Mouse (Mus musculus): ENCODE measurements around the gene Thrb. TPM values are rescaled to one million over a fixed set of nuclear protein-coding genes. Genes with fewer than 3 reads are reported as not detected.

Thrb gene
- polyA plus RNA-seq, 1 experiment from 2014 or later: 2.6 TPM

DNA sequence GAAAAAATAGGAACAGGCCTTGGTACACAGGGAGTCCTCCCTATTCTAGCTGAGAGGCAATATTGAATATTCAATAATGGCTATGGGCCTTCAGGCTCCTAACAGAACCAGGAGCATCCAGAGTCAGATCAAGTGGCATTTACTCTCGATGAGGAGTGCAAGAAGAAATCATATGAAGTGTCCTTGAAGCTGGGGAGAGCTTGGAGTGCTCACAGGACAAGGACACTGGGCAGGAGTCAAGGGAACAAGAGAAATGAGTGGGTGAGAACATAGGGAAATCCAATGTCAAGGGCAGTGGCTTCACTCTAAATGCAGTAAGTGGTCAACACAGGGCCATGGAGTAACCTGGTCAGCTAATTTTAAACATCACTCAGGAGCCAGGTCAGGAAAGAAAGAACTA, 315.7 kb downstream of the Thrb start:
- H3K36me3 ChIP-seq: no peaks in the 10 kb centered on the region
- 71% methylated on average over 1 of the region's 1 CpGs for WGBS
- no peak for ATAC-seq (ENCODE audit: insufficient number of reproducible peaks, insufficient read depth, low FRiP score, low TSS enrichment, low read depth)

DNA sequence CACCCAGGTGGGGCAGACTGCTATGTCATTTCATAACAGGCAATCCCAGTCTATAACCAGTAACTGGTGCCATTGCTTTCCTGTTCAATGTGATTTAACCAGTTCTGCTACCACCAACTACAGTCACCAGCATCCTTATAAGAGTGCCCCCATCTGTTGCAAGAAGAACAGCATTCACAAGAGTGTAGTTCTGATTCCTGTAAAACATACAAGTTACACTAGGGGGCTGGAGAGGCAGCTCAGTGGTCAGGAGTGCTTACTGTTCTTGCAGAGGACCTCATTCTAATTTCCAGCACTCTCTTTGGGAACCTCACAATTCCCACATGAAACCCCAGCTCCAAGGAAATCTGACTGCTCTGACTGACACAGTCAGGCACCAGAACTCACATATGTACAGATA, 318.2 kb downstream of the Thrb start:
- no peak for ATAC-seq (ENCODE audit: insufficient number of reproducible peaks, insufficient read depth, low FRiP score, low TSS enrichment, low read depth)

More for the DNA sequence above, 315.7 kb downstream of the Thrb start:
- Histone ChIP-seq H3K27ac (no peak overlapping the region), H3K9ac (no peak overlapping the region), H3K4me1 (no peaks in the 10 kb centered on the region), H3K4me2 (no peak overlapping the region), H3K9me3 (no peaks in the 10 kb centered on the region), H3K27me3 (no peaks in the 10 kb centered on the region), H3K4me3 (no peak overlapping the region)

DNA sequence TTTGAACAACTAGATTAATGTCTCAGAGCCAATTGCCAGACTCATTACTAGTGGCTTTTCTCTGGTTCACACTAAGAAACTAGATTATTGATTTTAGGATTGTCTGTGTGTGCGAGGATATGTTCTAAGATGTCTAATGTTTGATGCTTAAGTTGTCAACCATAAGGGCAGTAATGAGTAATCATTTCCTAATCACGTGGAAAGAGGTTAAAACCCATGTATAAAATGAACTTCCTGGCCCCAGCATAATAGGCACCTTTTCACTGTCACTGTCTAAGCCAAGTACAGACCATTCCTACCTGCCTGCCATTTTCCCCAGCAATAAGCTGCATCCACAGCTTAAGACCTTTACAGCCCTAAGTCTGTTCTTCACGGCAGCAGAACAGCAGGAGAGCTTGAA, 321.2 kb downstream of the Thrb start:
- Histone ChIP-seq H3K36me3 (no peaks in the 10 kb centered on the region), H3K27ac (no peak overlapping the region), H3K9me3 (no peaks in the 10 kb centered on the region), H3K4me1 (no peaks in the 10 kb centered on the region), H3K9ac (no peak overlapping the region), H3K27me3 (no peaks in the 10 kb centered on the region), H3K4me3 (no peak overlapping the region), H3K4me2 (no peak overlapping the region)
- no peak for ATAC-seq (ENCODE audit: insufficient number of reproducible peaks, insufficient read depth, low FRiP score, low TSS enrichment, low read depth)
- WGBS: 78% methylated on average over 3 of the region's 3 CpGs

More for the DNA sequence above, 318.2 kb downstream of the Thrb start:
- Histone ChIP-seq H3K4me1 (no peaks in the 10 kb centered on the region), H3K4me2 (no peak overlapping the region), H3K9ac (no peak overlapping the region), H3K4me3 (no peak overlapping the region), H3K27ac (no peak overlapping the region), H3K36me3 (no peaks in the 10 kb centered on the region), H3K27me3 (no peaks in the 10 kb centered on the region), H3K9me3 (no peaks in the 10 kb centered on the region)

DNA sequence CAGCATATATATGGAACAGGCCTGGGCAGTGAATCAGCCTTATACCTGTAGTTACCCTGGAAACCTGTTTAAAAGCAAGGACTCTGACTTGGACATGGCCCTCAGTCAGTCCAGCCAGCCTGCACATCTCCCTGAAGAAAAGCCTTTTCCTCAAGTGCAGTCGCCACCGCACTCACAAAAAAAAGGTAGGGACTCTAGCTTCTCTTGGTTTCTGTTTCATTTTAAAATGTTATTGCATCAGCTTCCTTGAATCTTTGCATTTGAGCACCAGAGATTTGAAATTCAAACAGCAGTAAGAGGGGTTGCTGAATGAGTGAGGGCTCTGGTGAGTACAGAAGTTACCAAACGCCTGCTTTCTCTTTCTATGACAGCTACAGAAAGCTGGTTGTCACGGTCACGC, 322.0 kb downstream of the Thrb start:
- H3K9me3 ChIP-seq: no peaks in the 10 kb centered on the region
- H3K9ac ChIP-seq: no peak overlapping the region
- ATAC-seq (ENCODE audit: insufficient number of reproducible peaks, insufficient read depth, low FRiP score, low TSS enrichment, low read depth): no peak
- H3K4me1 ChIP-seq: no peaks in the 10 kb centered on the region
- H3K27me3 ChIP-seq: no peaks in the 10 kb centered on the region
- no peak overlapping the region for H3K4me2 ChIP-seq
- WGBS: 86% methylated on average over 5 of the region's 5 CpGs
- no peak overlapping the region for H3K27ac ChIP-seq
- H3K4me3 ChIP-seq: no peak overlapping the region
- H3K36me3 ChIP-seq: no peaks in the 10 kb centered on the region

DNA sequence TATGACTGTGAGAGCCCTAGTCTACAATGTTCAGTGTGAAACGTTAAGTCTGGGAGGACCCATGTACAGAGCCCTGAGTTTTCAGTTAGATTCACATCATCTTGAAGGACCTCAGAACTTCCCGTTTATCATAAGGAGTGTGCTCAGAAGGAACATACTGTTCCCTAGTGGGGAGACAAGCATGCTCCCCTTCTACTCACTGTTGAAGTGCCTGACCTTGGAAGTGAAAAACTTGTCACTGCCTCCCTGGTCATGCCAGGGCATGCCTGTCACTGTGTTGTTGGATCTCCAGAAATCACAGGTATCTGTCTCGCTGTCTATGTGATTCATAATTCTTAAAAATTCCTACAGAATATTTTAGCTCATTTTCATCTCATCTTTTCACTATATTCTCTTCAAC, 323.3 kb downstream of the Thrb start:
- Histone ChIP-seq H3K9me3 (no peaks in the 10 kb centered on the region), H3K27ac (no peak overlapping the region), H3K36me3 (no peaks in the 10 kb centered on the region), H3K4me3 (no peak overlapping the region), H3K9ac (no peak overlapping the region), H3K27me3 (no peaks in the 10 kb centered on the region), H3K4me1 (no peaks in the 10 kb centered on the region), H3K4me2 (no peak overlapping the region)
- WGBS: 70% methylated on average over 3 of the region's 3 CpGs
- ATAC-seq (ENCODE audit: insufficient number of reproducible peaks, insufficient read depth, low FRiP score, low TSS enrichment, low read depth): no peak

DNA sequence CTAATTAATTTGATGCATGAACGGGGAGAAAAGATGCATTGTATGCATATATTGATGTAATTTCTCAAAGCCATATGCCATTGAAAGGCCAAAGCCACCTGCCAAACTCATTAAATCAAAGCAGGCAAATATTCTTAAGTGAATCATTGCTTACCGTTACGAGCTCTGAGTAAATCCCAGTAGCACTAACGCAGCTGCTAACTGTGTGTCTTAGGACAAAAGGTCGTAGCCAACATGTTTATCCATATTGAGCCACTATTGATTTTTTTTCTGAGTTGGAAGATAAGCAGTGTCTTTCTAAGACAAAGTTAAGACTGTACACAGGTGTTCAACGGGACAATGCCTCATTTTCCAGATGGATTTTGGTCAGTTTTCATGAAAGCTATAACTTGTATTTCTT, 323.8 kb downstream of the Thrb start:
- H3K9ac ChIP-seq: no peak overlapping the region
- no peaks in the 10 kb centered on the region for H3K27me3 ChIP-seq
- H3K4me3 ChIP-seq: no peak overlapping the region
- no peak overlapping the region for H3K27ac ChIP-seq
- H3K4me2 ChIP-seq: no peak overlapping the region
- no peaks in the 10 kb centered on the region for H3K36me3 ChIP-seq
- H3K4me1 ChIP-seq: no peaks in the 10 kb centered on the region
- H3K9me3 ChIP-seq: no peaks in the 10 kb centered on the region
- ATAC-seq (ENCODE audit: insufficient number of reproducible peaks, insufficient read depth, low FRiP score, low TSS enrichment, low read depth): no peak
- WGBS: 69% methylated on average over 6 of the region's 6 CpGs

DNA sequence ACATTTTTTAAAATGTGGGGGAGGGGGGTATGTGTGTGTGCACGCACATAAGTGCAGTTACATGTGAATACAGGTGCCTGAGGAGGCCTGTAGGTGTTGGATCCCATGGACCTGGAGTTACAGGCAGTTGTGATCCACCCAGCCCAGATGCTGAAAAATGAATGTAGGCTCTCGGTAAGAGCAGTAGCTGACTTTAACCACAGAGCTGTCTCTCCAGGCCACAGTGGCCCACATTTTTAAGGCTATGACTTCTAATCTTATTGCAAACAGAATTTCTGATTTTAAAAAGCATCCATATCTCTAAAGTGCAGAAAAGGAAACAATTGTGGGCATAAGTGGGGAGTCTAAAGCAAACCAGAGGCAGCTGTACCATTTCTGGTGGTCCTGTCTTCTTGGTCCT, 328.5 kb downstream of the Thrb start:
- Histone ChIP-seq H3K4me1 (no peaks in the 10 kb centered on the region), H3K36me3 (no peaks in the 10 kb centered on the region), H3K27ac (no peak overlapping the region), H3K27me3 (no peaks in the 10 kb centered on the region), H3K9ac (no peak overlapping the region), H3K4me3 (no peak overlapping the region), H3K9me3 (no peaks in the 10 kb centered on the region), H3K4me2 (no peak overlapping the region)
- ATAC-seq (ENCODE audit: insufficient number of reproducible peaks, insufficient read depth, low FRiP score, low TSS enrichment, low read depth): no peak
- WGBS: 74% methylated on average over 2 of the region's 2 CpGs

DNA sequence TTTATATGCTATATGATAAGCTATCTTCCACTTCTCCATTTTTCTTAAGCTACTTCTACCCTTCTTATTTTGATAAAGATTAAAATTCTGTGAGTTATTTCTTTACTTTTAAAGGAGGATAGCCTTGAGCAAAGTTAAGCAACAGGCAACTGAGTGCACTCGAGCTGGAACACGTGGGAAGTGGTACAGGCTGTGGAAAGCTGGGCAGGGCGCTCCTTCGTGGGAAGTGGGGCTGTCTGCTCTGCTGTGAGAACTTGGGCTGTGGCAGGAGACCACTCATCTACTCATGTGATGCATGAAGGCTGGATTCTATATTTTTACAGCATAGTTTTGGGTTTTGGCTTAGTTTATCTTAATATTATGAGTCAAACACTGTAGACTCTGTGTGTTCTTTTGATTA, 329.1 kb downstream of the Thrb start:
- Histone ChIP-seq H3K9ac (no peak overlapping the region), H3K4me1 (no peaks in the 10 kb centered on the region), H3K27me3 (no peaks in the 10 kb centered on the region), H3K36me3 (no peaks in the 10 kb centered on the region), H3K27ac (no peak overlapping the region), H3K4me2 (no peak overlapping the region), H3K4me3 (no peak overlapping the region), H3K9me3 (no peaks in the 10 kb centered on the region)
- no peak for ATAC-seq (ENCODE audit: insufficient number of reproducible peaks, insufficient read depth, low FRiP score, low TSS enrichment, low read depth)
- 61% methylated on average over 4 of the region's 4 CpGs for WGBS

DNA sequence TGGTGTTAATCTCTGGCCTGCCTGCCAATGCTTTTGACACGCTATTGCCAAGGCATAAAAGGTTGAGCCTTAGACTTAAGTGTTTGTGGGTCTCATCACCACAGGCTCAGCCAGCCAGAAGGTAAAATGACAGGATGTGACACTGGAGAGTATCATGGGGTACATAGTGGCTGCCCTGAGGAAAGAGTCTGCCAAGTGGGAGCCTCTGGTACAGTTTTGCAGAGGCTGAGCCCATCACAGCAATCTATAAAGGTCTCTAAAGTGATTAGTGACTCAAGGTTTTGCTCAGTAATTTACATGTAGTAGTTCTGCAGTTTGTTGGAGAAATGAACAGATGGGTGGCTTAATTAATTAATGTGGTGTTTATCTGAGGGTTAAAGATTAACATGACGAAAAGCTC, 330.1 kb downstream of the Thrb start:
- no peaks in the 10 kb centered on the region for H3K9me3 ChIP-seq
- ATAC-seq (ENCODE audit: insufficient number of reproducible peaks, insufficient read depth, low FRiP score, low TSS enrichment, low read depth): no peak
- no peak overlapping the region for H3K4me2 ChIP-seq
- WGBS: 82% methylated on average over 2 of the region's 2 CpGs
- no peak overlapping the region for H3K9ac ChIP-seq
- no peak overlapping the region for H3K27ac ChIP-seq
- H3K4me3 ChIP-seq: no peak overlapping the region
- H3K4me1 ChIP-seq: no peaks in the 10 kb centered on the region
- no peaks in the 10 kb centered on the region for H3K36me3 ChIP-seq
- no peaks in the 10 kb centered on the region for H3K27me3 ChIP-seq

DNA sequence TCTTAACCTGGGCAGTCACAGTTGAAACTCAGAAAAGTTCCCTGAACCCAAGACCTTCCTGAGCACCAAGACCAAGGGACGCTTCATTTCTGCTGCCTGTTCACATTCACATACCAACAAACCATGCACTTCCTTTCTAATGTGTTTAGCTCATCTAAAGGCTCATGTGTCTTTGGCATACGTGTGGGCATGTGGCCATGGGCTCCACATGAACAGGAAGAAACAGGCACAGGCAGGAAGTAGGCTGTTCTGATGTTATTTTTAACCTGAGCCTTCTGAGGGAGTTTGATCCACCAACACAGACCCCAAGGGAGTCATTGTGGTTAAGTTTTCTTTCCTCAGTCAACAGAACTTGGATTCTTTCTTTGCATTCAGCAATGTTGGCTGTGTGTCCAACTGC, 341.8 kb downstream of the Thrb start:
- H3K4me2 ChIP-seq: no peak overlapping the region
- no peaks in the 10 kb centered on the region for H3K27me3 ChIP-seq
- WGBS: 50% methylated on average over 2 of the region's 2 CpGs
- no peaks in the 10 kb centered on the region for H3K36me3 ChIP-seq
- no peaks in the 10 kb centered on the region for H3K9me3 ChIP-seq
- no peak overlapping the region for H3K9ac ChIP-seq
- H3K4me3 ChIP-seq: no peak overlapping the region
- no peak for ATAC-seq (ENCODE audit: insufficient number of reproducible peaks, insufficient read depth, low FRiP score, low TSS enrichment, low read depth)
- no peaks in the 10 kb centered on the region for H3K4me1 ChIP-seq
- H3K27ac ChIP-seq: no peak overlapping the region

DNA sequence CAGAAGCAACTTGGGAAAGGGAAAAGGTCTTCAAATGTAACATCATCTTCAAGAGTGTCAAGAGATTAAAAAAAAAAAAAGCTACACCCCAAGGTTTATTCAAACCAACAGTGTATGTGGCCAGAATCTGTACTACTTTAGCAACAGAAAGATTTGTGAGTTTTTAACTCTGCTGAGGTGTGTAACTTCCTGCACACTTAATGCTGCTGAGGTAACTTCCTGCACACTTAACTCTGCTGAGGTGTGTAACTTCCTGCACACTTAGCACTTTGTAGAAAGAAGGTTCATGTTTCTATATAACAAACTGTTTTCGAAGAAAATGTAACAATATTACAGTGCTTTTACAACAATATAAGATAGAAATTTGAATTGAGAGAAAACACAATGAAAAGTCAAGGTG, 343.6 kb downstream of the Thrb start:
- Histone ChIP-seq H3K4me2 (no peak overlapping the region), H3K27ac (no peak overlapping the region)
- 87% methylated on average over 1 of the region's 1 CpGs for WGBS

DNA sequence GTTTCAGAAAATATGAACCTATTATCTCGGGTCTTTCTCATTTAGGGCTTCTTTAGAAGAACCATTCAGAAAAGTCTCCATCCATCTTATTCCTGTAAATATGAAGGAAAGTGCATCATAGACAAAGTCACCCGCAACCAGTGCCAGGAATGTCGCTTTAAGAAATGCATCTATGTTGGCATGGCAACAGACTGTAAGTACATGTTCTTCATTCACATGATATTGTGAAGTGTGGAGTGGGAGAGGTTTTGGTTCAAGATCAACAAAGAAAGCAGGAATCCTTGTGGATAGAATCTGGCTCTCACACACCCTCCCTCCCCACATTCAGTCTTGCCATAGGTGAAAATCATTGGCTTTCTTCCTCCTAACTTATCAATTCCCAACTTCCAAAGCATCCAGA, 348.5 kb downstream of the Thrb start:
- no peak overlapping the region for H3K27ac ChIP-seq
- H3K9me3 ChIP-seq: no peaks in the 10 kb centered on the region
- 84% methylated on average over 3 of the region's 3 CpGs for WGBS
- H3K36me3 ChIP-seq: no peaks in the 10 kb centered on the region
- H3K4me3 ChIP-seq: no peak overlapping the region
- no peak overlapping the region for H3K9ac ChIP-seq
- ATAC-seq (ENCODE audit: insufficient number of reproducible peaks, insufficient read depth, low FRiP score, low TSS enrichment, low read depth): no peak
- no peaks in the 10 kb centered on the region for H3K4me1 ChIP-seq
- no peak overlapping the region for H3K4me2 ChIP-seq
- H3K27me3 ChIP-seq: no peaks in the 10 kb centered on the region

More for the DNA sequence above, 343.6 kb downstream of the Thrb start:
- no peak overlapping the region for H3K4me3 ChIP-seq
- H3K36me3 ChIP-seq: no peaks in the 10 kb centered on the region
- H3K9me3 ChIP-seq: no peaks in the 10 kb centered on the region
- no peak overlapping the region for H3K9ac ChIP-seq
- ATAC-seq (ENCODE audit: insufficient number of reproducible peaks, insufficient read depth, low FRiP score, low TSS enrichment, low read depth): no peak
- H3K4me1 ChIP-seq: no peaks in the 10 kb centered on the region
- no peaks in the 10 kb centered on the region for H3K27me3 ChIP-seq

DNA sequence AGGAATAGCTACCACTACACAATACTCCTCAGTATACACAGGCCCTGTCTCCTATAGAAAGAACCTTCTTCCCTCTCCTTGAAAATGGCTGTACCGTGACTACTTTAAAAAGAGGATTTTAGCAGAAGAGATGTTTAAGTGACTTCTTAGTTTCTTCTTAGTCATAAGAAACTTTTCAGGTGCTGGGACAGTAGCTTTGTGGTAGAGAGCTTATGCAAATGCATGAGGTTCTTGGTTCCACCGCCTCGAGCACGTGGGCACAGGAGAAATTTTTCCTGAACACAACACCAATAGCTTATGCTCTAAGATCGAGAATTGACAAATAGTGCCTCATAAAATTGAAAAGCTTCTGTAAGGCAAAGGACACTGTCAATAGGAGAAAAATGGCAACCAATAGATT, 356.5 kb downstream of the Thrb start:
- Histone ChIP-seq H3K27me3 (no peaks in the 10 kb centered on the region), H3K36me3 (no peaks in the 10 kb centered on the region), H3K27ac (no peak overlapping the region), H3K9ac (no peak overlapping the region), H3K9me3 (no peaks in the 10 kb centered on the region), H3K4me2 (no peak overlapping the region), H3K4me3 (no peak overlapping the region), H3K4me1 (no peaks in the 10 kb centered on the region)
- WGBS: 84% methylated on average over 5 of the region's 5 CpGs
- ATAC-seq (ENCODE audit: insufficient number of reproducible peaks, insufficient read depth, low FRiP score, low TSS enrichment, low read depth): no peak

Measured in embryonic facial prominence, embryonic 13.5 days (tissue).